In the genomic region with DNA sequence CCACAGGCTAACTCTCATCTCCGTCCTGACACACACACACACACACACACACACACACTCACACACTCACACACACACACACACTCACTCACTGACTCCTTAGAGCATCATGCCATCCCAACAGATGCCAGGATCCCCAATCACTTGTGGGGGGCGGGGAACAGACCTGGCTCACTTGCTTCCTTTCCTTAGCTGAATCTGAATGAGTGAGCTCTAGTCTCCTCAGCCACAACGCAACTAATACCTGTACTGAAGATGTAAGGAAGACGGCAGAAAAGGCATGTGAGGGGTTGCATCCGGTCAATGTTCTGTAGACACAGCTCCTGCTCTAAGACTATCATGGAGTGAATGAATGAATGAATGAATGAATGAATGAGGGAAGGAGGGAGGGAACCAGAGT, we compare ENCODE assay signal across 11 mouse cellular contexts.
A peak's percentile ranks its signal among the peaks of the same experiment; 100 is the strongest.
DNase-seq lines count a peak whose midpoint lies in the region; ATAC-seq and TF ChIP-seq lines count a peak whose summit lies in the region.
"Had no signal": no experiment of that assay in that cellular context is flagged by ENCODE, and none has a peak within 500 bp of the region (broad histone marks: within the 10 kb centered on the region; RNA-seq: fewer than 3 reads in every experiment).

No protein-coding gene starts in this region.

- no peaks in the 10 kb centered on the region for H3K79me2 ChIP-seq in heart, adult 2 months (replicated peaks; ENCODE audit: control insufficient read depth, insufficient read depth, low read length)

- WGBS in heart, embryonic 11.5 days (ENCODE audit: insufficient replicate concordance), result 69% methylated on average over 5 of the region's 5 CpGs
- 66% methylated on average over 5 of the region's 5 CpGs for WGBS in heart, adult 2 months
- WGBS in lung, embryonic 16.5 days, result 62% methylated on average over 5 of the region's 5 CpGs
- WGBS in stomach, embryonic 15.5 days, result 75% methylated on average over 5 of the region's 5 CpGs

- H3K27ac ChIP-seq in heart, embryonic 11.5 days (ENCODE audit: low read depth, low read length), result peak overlapping the region; percentile 71
- H3K27ac ChIP-seq in heart, adult 2 months, result no peak overlapping the region; the same call in 1 of the 2 replicates
- peak overlapping the region; percentile 70 for H3K27ac ChIP-seq in lung, embryonic 16.5 days (ENCODE audit: low read length)
- H3K27ac ChIP-seq in stomach, embryonic 15.5 days, result no peak overlapping the region
- H3K27ac ChIP-seq: liver, embryonic 14.5 days; neural tube, embryonic 12.5 days had no signal

- ATAC-seq in heart, embryonic 11.5 days (replicated peaks; ENCODE audit: insufficient number of reproducible peaks, low FRiP score, low TSS enrichment), result no peak
- no peak for ATAC-seq in lung, embryonic 16.5 days (ENCODE audit: low read depth)
- ATAC-seq in inflammation-experienced regulatory T-cells, adult 6 months, result peak; percentile 32
- ATAC-seq in stomach, embryonic 15.5 days (ENCODE audit: insufficient read depth, low FRiP score, low read depth), result no peak

- H3K27me3 ChIP-seq in heart, embryonic 11.5 days (ENCODE audit: control insufficient read depth, insufficient read depth, low read length), result no peaks in the 10 kb centered on the region
- no peaks in the 10 kb centered on the region for H3K27me3 ChIP-seq in heart, adult 2 months (ENCODE audit: control insufficient read depth, insufficient read depth, low read length)
- H3K27me3 ChIP-seq in lung, embryonic 16.5 days (ENCODE audit: control insufficient read depth, insufficient read depth, low read depth, low read length), result no peaks in the 10 kb centered on the region; the same call in 1 of the 2 replicates
- H3K27me3 ChIP-seq in stomach, embryonic 15.5 days (replicated peaks), result no peaks in the 10 kb centered on the region
- H3K27me3 ChIP-seq: neural tube, embryonic 12.5 days had no signal

- H3K9me3 ChIP-seq in heart, embryonic 11.5 days (replicated peaks; ENCODE audit: control insufficient read depth, low read length), result no peaks in the 10 kb centered on the region
- H3K9me3 ChIP-seq in lung, embryonic 16.5 days (ENCODE audit: control insufficient read depth, low read length), result no peaks in the 10 kb centered on the region
- no peaks in the 10 kb centered on the region for H3K9me3 ChIP-seq in stomach, embryonic 15.5 days
- H3K9me3 ChIP-seq: neural tube, embryonic 12.5 days had no signal

- DNase-seq in heart, adult 2 months, result no peak
- no peak for DNase-seq in lung, postnatal 4 days
- no peak for DNase-seq in adrenal gland, postnatal 10 days
- DNase-seq in adrenal gland, adult 18-20 months (ENCODE audit: low spot score in 2 of 2), result no peak
- DNase-seq: B cell, adult 2 months had no signal

- intact Hi-C loops in heart, adult 2 months (cut with DNase I), result no loop called here

- TF ChIP-seq CTCF in heart, adult 2 months (IDR thresholded peaks at IDR 0.05), result no peak

- no peak for TF ChIP-seq EP300 in heart, adult 2 months (IDR thresholded peaks at IDR 0.05; ENCODE audit: insufficient read depth, low read depth, low read length)

- no peak overlapping the region for H3K4me3 ChIP-seq in heart, embryonic 11.5 days (ENCODE audit: low read depth, low read length)
- H3K4me3 ChIP-seq in heart, adult 2 months, result no peak overlapping the region
- H3K4me3 ChIP-seq in lung, embryonic 16.5 days (ENCODE audit: low read length), result no peak overlapping the region; the same call in 1 of the 2 replicates
- no peak overlapping the region for H3K4me3 ChIP-seq in stomach, embryonic 15.5 days (replicated peaks)
- H3K4me3 ChIP-seq: neural tube, embryonic 12.5 days had no signal

- no peak overlapping the region for H3K9ac ChIP-seq in heart, embryonic 11.5 days (ENCODE audit: low read depth, low read length)
- H3K9ac ChIP-seq in heart, adult 2 months (ENCODE audit: low read depth, low read length), result no peak overlapping the region
- H3K9ac ChIP-seq in lung, embryonic 16.5 days (ENCODE audit: low read length), result no peak overlapping the region
- H3K9ac ChIP-seq in stomach, embryonic 15.5 days, result no peak overlapping the region
- H3K9ac ChIP-seq: liver, embryonic 14.5 days; neural tube, embryonic 12.5 days had no signal

- peaks cover 27% of the 10 kb centered on the region for H3K4me1 ChIP-seq in heart, embryonic 11.5 days (ENCODE audit: control insufficient read depth, insufficient read depth, low read length)
- peaks cover 3% of the 10 kb centered on the region for H3K4me1 ChIP-seq in heart, adult 2 months (ENCODE audit: control insufficient read depth, insufficient read depth, low read length)
- H3K4me1 ChIP-seq in lung, embryonic 16.5 days (replicated peaks; ENCODE audit: control insufficient read depth, insufficient read depth, low read length), result peaks cover 31% of the 10 kb centered on the region
- peaks cover 29% of the 10 kb centered on the region for H3K4me1 ChIP-seq in stomach, embryonic 15.5 days

- H3K4me2 ChIP-seq in heart, embryonic 11.5 days, result peak overlapping the region; percentile 61
- peak overlapping the region; percentile 50; the same call in 1 of the 2 replicates for H3K4me2 ChIP-seq in lung, embryonic 16.5 days (ENCODE audit: low read depth, low read length)
- peak overlapping the region; percentile 32 for H3K4me2 ChIP-seq in stomach, embryonic 15.5 days

- H3K36me3 ChIP-seq in heart, embryonic 11.5 days (ENCODE audit: control insufficient read depth, insufficient read depth, low read length), result no peaks in the 10 kb centered on the region
- no peaks in the 10 kb centered on the region for H3K36me3 ChIP-seq in heart, adult 2 months (ENCODE audit: control insufficient read depth, insufficient read depth, low read length)
- no peaks in the 10 kb centered on the region for H3K36me3 ChIP-seq in lung, embryonic 16.5 days (ENCODE audit: control insufficient read depth, insufficient read depth, low read length)
- H3K36me3 ChIP-seq in stomach, embryonic 15.5 days, result no peaks in the 10 kb centered on the region
- H3K36me3 ChIP-seq: neural tube, embryonic 12.5 days had no signal

- no peak for TF ChIP-seq POLR2A in heart, adult 2 months (IDR thresholded peaks at IDR 0.05; ENCODE audit: insufficient read depth, low read depth, low read length)

Comparison
In these comparisons a context has a peak if more than half of its experiments do, and no peak if none do; other contexts are left out.
1. H3K27ac ChIP-seq: peak in heart, embryonic 11.5 days (single experiment) and lung, embryonic 16.5 days (single experiment); none in heart, adult 2 months (single experiment) and stomach, embryonic 15.5 days (single experiment).
2. Peak in every context shown above with its lines, with median percentiles within 50 percentile points of each other: H3K4me2 ChIP-seq.